Mouse (Mus musculus) heart, adult 11 months (tissue): Measurements from ENCODE around the gene Trpv4.

ENCODE experiments used
- DNase-seq: peaks from one replicate; pipeline ENCODE4 v3.0.0; 2022

The Trpv4 gene

DNA sequence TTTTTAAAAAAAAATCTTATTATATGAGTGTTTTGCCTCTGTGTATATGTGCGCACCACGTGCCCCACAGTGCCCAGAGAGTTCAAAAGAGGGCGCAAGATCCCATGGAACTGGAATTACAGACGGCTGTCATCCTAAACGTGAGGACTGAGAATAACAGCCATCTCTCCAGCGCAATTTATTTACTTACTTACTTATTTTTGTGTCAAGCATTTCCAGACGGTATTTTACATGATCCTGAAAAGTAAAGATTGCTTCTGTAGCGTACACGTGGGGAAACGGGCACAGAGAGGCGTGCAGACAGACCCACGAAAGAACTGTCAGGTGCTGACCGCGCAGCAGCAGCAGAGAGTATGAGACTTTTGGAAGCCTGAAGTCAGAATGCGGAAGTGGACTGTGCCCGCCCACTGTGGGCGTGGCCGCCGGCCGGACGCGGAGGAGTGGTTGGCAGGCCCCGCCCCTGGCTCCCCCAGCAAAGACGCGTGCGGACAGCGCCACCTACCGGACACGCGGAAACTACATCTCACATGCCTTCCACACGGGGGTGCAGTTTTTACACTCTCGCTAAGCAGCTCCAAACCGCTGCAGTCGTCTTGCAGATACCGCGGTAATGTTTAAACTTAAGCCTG, 9.1 kb upstream of the Trpv4 start:
- DNase-seq, result peak; percentile 99

DNA sequence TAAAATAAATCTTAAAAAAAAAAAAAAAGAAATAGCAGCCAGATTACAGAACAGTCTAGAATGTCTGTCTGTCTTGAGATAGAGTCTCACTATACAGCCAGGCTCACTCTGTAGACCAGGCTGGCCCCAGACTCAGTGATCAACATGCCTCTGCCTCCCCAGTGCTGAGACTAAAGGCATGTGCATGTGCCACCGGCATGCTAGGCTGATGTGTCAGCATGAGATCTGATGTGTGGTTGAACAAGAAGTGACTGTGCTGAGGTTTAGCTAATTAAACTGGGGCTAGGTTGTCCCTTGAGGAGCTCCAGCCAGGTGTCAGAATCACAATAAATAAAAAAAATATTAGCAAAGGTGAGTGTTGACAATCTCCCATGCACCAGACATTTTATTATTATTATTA, 8.4 kb upstream of the Trpv4 start:
- peak; percentile 90 for DNase-seq

DNA sequence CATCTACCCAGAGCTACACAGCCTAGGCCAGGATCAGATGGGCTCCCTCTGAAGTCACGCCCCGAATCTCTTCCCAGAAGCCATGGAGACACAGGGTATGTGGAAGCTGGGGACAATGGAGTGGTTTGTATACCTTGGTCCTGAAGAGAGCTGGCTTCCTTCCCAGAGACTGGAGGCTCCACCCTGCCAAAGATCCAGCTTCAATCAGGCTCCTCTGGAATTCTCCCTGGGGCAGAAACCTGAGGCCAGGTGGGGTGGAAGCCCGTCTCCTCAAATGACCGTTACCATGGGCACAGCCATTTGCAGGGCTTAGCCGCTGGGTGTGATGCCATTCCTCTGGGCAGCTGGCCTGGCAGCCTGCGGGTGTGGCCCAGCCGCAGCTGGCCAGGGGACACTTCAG, 6.5 kb upstream of the Trpv4 start:
- DNase-seq, result peak; percentile 91

DNA sequence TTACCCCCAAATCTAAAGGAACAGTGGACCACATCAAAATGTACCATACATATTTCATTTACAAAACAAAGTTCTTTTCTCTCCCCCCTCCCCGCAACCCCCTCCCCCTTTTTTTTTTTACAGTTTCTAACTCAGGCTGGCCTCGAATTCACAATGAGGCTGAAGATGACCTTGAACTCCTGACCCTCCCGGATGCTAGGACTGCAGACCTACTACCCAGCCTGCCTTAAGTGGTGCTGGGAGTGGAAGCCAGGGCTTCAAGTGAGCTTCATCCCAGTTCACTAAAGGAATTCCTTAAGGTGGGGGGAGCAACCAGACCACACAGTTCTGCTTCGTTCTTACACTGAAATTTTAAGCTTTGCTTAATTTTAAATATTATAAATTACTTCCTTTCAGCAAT, 5.9 kb upstream of the Trpv4 start:
- DNase-seq, result no peak

DNA sequence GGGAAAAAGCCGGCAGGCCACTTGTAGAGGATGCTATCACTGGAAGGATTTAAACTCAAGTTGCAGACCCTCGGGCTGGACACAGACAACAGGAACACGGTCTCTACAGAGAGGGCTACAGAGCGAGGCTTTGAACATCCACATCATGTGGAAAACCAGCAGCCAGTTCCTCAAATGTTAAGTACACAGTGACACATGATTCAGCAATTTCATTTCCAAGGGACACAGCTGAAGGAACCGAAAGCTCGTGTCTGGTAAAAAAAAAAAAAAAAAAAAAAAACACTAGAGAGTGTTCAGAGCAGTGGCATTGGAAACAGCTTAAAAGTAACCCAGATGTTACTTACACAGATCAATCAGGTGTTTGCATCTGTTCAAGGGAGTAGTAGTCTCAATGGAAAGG, 2.8 kb upstream of the Trpv4 start:
- no peak for DNase-seq

DNA sequence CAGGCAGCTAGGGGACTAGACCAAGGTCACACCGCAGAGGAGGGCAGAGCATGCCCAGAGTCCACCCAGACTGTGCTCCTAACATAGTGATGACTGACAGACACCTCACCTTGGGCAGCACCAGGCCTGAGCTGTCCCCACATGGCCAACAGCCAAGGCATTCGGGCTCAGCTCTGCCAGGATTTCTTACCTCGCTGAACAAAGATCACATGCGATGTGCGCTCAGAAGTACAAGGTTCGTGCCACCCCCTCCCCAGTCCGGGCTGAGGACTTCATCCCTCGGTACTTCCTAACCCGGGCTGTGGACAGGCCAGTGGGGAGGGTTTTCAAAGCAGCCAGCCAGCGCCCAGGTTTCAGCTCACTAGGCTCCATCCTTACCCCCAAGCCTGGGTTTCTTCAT, 795 bp downstream of the Trpv4 start:
- peak; percentile 91 for DNase-seq

DNA sequence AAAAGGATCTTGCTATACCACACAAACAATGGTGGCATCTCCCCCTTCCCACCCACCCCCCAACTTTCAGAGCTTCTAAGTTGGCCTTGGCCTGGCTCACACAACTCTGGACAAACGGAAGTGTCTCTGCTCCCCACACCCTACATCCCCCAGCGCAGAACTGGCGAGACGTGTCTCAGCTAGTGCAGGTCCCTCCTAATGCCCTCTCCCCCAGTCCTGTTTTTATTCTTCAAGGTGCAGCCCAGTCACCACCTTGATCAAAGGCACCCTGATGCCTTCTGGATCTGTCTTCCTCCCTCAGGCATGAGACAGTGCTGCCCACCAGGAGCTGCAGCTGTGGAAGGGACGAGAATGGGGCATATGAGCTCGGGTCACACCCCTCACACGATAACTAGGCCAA, 1.9 kb downstream of the Trpv4 start:
- no peak for DNase-seq

DNA sequence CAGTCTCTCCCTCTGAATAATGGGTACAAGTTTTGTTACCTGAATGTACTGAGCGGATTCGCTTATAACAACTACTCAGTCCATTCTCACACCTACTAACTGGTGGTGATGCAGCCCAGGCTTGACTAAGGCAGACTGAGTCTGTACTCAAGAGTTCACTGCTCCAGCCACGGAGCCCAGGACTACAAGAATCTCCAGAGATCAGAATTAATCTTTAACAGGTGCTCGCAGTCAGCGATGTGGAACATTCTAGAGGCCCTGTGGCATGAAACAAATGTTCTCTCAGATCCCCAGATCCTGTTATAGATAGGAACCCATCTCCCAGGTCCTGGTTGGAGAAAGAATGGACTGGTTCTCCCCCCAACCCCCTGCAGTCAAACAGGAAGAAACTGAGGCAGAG, 2.5 kb downstream of the Trpv4 start:
- DNase-seq, result no peak

DNA sequence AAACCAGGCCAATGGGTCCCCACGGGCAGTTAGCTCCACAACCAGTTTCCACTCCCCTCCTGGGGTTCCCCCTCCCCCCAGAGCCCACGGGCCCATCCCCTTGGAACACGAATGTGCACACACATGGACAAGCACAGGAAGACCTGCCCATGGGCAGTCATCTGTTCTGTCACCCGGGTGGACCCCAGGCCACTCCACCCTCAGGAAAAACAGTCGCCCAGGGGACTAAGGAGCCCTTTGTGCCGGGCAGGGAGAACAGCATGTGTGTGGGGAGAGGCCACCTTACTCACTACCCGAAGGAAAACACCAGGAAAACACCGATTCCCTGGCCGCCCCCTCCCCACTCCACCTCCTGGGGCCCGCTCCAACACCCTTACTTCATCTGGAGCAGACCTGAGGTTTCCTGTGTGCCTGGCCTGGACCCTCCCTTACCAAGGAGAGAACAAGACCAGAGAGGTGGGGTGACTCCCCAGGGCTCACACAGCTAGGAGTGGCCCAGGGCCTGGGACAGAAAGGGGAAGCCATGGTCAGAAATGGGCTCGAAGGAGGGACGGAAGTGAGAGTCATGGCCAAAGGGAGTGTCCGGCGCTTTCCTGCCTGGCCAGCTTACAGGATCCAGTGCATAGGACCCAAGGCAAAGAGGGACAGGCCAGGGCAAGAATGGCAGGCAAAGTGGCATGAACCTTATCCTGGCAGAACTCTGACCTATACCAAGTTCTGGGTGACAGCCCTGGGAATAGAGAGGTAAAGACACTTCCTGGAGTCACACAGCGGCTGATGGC, 4.4 kb downstream of the Trpv4 start:
- peak; percentile 98 for DNase-seq

DNA sequence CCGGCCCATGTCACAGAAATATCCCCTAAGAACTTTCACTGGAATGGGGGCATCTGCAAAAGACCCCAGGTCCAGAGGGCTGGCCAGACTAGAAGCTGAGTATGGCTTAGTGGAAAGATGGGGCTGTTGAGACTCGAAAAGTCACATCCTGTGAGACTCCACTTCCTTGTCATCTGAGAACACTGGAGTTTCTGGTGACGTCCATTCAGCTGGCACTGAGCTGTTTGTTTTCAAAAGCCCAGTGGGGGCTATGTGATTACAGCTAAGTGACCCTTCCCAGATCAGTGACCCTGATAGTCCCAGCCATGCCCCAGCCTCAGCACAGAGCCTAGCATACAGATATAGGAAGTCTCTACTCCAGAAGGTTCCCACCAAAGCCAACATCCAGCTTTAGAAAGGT, 6.8 kb downstream of the Trpv4 start:
- no peak for DNase-seq

DNA sequence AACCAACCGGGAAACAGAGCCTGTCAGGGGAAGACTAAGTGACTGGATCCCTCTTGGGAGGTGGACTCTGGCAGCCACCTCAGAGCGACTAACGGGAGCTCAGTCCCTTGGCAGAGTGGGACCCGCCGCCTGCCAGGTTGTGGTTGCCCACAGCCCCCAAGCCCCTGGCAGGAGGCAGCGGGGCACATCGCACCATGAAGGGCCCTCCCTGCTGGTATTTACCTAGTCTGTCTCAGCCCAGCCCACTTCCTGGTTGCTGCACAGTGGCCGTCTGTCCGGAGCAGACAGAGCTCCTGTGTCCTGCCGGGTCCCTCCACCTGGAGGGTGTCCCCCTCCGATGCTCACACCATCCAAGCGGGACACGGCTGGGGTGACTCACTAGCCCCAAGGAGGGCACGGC, 7.2 kb downstream of the Trpv4 start:
- DNase-seq, result no peak

DNA sequence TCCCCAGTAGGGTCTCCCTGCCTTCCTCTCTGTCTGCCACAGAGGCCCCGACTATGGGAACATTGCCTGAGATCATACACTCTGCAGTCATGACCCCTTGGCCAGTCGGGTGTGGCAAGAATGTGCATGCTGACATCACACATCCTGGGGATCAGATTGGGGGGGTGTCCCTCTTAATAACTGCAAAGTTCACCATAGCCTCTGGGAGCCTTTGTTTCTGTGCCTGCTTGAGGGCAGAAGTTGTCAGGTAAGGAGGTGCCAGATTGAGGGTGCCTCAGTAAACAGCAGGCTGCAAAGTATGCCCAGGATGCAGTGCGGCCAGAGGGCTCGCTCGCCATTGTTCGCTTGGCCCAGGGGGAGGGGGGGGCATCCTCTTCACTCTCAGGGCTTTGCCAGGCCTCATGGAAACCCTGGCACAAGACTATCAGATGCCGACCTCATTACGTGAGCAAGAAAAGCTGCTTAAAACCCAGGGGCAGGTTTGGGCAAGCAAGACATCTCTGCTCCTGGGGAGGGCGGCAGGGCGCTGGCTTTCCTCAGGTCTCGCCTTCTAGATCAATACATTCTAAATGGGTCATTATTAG, 9.4 kb downstream of the Trpv4 start:
- DNase-seq, result peak; percentile 96

DNA sequence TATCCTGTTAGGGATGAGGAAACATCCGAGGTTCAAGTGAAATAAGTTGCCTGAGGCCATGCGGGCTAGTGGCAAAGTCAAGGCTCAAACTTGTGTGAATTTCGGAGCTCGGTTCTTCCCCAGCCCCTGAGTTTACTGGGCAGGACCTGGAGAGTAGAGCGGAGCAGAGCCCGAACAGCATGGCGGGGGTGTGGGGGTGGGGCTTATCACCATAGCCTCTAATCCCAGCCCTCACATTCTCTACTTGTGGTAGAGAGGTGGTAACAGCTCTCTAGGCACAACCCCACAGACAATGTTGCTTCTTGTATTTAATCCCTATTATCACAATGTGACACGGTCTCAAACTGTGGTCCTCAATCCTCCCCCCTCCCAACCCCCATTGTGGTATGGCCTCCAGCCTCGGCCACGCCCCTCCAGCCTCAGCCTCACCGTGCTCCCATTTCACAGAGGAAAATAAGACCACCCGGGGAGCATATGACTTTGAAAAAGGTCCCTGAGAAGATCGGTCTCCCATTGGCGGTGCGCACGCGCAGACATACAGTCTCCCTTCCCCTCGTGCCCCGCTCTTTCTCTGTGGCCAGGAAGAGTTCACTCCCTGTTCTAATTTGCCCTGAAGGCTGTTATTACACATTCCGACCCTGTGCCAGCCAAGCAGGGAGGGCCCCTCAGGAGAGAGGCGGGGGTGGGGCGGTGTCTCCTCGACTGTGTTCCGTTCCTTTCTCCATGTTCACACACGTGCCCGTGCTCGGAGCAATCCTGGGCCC, 10.8 kb downstream of the Trpv4 start:
- peak; percentile 95 for DNase-seq

DNA sequence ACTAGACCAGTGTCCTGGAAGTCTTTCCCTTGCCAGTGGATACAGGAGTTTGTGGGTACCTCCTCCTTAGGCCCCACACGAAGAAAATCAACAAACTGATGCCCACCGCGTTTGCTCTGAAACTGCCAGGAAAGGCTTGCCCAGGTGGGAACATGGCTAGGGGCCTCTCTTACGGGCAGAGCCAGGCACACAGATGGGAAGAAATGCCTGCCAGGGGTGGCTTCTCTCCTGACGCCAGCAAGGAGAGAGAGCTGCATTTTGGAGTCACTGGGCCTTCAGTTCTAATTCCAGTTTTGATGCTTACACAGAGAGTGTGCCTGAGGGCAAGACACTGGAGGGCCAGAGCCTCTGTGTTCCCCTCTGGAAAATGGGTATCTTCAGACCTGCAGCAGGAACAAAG, 12.3 kb downstream of the Trpv4 start:
- no peak for DNase-seq

DNA sequence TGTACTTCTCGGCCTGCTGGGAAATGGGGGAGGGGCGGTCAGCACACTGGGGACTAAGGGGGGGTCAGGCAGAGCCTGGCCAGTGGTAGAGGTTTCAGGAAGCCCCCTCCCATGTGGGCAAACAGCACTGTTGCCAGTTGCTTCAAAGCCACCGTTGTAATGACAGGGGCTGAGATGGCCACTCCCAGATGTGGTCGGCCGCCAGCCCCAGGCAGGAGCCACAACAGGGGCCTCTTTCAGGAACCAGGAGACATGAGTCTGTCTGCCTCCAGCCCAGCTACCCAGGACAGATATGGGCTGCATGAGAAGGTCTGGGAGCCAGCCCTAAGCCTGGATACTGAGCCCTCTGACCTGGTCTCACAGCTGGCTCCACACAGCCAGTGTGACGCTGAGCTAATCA, 13.3 kb downstream of the Trpv4 start:
- DNase-seq, result no peak

DNA sequence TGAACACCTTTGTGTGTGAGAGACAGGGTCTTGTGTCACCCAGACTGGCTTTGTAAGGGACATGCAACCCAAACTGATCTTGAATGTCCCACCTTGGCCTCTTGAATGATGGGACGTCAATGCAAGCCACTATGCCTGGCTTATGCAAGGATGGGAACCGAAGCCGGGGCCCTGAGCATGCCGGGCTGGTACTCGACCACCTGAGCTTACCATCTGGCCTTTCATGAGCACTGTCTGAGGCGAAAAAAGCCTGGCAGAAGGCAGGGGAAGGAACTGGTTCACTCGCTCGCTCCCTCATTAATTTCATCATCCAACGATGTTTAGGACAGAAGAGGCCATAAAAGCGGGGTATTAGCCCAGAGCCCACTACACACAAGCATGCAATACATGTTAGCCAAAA, 17.4 kb downstream of the Trpv4 start:
- DNase-seq, result no peak

DNA sequence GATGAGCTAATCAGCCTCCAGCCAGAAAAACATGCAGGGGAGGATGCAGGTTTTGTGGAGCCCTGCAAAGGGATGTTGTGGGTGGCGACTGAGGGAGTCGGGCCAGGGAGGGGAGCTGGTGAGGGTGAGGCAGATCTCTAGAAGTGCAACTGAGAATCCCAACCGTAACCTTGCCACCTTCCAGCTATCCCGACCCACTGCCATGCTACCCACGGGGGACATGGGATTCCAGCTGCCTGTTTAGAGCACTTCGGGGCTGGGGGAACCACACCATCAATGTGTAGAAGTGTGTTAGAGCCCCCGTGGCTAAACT, 18.6 kb downstream of the Trpv4 start:
- DNase-seq, result no peak

DNA sequence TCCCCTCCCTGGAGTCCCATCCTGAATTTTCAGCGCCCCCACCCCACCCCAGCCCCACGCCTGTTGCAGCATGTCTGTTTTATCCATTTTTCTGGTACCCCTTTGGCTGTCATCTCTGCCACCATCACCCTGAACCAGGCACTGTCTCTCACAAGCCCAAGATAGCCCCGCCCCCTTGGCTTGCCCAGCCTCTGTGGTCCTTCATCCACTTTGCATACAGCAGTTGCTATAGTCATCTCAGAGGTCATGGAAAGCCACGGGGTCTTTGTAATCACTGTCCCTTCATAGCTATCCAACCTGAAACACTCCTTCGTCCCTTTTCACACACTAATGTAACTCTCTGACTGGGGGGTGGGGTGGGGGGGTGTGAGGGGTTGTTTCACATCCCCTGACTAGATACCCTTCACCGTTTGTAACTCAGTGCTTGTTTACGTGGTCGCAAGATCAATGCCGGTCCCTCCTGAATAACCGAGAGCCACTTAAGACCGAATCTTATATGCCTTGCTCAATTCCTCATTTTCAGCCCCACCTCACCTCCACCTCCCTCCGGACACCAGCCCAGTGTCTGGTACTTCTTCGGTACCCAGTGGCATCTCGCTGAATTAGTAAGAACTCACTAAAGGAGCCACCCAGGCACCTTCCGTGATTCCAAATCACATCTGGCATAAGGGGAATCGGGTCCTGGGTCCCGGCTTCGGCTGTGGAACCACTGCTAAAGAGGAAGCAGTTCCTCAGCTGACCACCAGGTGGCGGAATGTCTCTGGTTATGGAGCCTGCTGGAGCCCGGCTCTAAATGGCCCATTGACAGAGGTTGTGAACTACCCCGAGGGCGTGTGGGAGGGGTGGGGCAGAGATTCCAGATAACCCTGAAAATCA, 19.2 kb downstream of the Trpv4 start:
- DNase-seq, result peak; percentile 98

DNA sequence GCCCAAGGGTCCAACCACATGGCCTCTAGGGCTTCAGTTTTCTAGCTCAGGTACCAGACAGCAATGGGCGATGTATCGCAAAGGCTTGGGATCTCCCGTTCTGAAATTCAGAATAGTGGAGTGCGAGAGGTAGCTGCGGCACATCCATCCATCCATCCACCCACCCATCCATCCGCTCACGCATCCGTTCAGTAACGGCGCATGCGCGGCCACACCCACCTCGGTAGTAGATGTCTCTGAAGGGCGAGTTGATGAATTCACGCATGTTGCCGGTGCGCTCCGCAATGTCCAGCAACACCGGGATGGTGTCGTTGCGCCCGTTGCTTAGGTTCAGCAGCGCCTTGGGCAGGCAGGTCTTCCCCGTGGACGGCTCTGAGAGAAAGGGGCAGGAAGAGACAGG, 22.1 kb downstream of the Trpv4 start:
- DNase-seq, result no peak

DNA sequence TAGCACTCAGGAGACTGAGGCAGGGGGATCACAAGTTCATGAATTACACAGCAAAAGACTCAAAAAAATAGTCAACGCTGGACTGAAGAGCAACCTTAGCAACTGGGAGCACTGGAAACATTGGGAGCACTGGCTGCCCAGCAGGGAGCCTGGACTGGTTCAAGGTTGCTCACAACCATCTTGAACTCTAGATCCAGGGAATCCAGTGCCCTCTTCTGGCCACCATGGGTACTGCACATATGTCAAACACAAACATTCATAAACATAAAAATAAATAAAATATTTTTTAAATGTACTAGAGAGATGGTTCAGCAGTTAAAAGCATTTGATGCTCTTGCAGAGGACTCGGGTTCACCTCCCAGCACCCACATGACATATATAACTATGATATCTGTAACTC, 26.9 kb downstream of the Trpv4 start:
- no peak for DNase-seq

DNA sequence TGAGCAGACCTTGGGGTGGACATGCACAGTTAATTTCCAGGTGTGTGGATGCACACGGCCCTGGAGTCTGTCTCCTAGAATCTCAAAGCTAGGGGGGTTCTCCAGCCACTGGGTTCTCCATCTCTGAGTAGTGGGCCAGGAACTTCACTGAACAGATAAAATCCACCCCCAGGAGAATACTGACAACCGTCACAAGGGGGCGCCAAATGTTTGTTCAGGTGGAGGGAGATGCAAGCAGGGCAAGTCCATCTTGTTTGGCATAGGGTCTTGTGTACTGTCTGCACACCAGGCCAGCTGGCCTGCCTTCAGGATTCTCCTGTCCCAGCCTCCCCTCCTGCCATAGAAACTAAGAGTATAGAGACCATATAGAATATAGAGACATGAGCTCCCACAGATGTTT, 32.6 kb downstream of the Trpv4 start:
- no peak for DNase-seq

DNA sequence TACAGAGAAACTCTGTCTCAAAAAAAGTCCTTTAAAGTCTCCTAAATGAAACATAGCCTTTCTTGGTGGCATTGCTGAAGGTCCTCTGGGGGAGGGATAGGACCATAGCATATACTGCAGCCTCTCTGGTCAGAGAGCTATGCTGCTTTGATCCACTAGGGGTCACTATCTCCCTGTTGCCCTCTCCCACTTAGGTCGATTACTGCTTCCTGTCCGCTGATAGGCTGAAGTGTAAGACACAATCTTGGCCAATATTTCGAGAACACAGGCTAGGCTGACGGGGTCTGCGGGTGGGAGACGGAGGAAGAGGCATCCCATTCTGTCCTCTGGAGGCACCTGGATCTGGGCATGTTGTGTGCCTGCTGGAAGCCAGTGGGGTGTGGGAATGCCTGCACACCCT, 37.9 kb downstream of the Trpv4 start:
- no peak for DNase-seq

DNA sequence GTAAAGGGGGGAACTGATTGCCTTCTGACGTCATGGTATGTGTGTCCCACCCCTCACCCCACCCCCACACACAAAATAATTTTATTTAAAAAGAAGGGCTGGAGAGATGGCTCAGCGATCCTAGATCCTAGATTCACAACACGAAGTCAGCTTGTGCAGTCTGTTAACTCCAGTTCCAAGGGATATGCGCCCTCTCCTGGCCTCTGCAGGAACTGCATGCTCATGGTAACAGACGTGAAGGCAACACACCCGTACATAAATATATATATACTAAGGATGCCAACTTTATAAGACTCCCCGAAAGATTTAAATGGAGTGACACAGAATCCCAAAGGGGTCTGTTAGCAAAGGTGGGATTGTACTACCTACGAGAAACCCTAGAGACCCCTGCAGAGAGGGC, 39.4 kb downstream of the Trpv4 start:
- DNase-seq, result no peak
